Mouse (Mus musculus): Measurements from ENCODE around the gene Nacc2.
A peak's percentile ranks its signal among the peaks of the same experiment; 100 is the strongest.

Nacc2 gene

GRCm38 (mm10) chr2:26061018-26061666 is 61.9 kb downstream of the Nacc2 start:
- no peak for DNase-seq (ENCODE audit: extremely low read depth, insufficient read length, low spot score)

- DNase-seq (ENCODE audit: extremely low read depth, insufficient read length, low spot score), result no peak
These were observed 66.0 kb downstream of the Nacc2 start for GRCm38 (mm10) chr2:26057053-26057452.

- no peak for DNase-seq (ENCODE audit: extremely low read depth, insufficient read length, low spot score)
These were observed 66.8 kb downstream of the Nacc2 start for GRCm38 (mm10) chr2:26056226-26056625.

- DNase-seq (ENCODE audit: extremely low read depth, insufficient read length, low spot score), result no peak
These were observed 67.3 kb downstream of the Nacc2 start for GRCm38 (mm10) chr2:26055747-26056102.

- peak; percentile 50 for DNase-seq (ENCODE audit: extremely low read depth, insufficient read length, low spot score)
These were observed 67.8 kb downstream of the Nacc2 start for GRCm38 (mm10) chr2:26055046-26055746.

- no peak for DNase-seq (ENCODE audit: extremely low read depth, insufficient read length, low spot score)
These were observed 70.2 kb downstream of the Nacc2 start for GRCm38 (mm10) chr2:26052806-26053205.

- no peak for DNase-seq (ENCODE audit: extremely low read depth, insufficient read length, low spot score)
These were observed 74.2 kb downstream of the Nacc2 start for GRCm38 (mm10) chr2:26048816-26049215.

- DNase-seq (ENCODE audit: extremely low read depth, insufficient read length, low spot score), result no peak
These were observed 78.8 kb downstream of the Nacc2 start for GRCm38 (mm10) chr2:26044216-26044615.

GRCm38 (mm10) chr2:26042603-26043002 is 80.4 kb downstream of the Nacc2 start:
- no peak for DNase-seq (ENCODE audit: extremely low read depth, insufficient read length, low spot score)

- no peak for DNase-seq (ENCODE audit: extremely low read depth, insufficient read length, low spot score)
These were observed 81.7 kb downstream of the Nacc2 start for GRCm38 (mm10) chr2:26041163-26041810.

GRCm38 (mm10) chr2:26039951-26040350 is 83.1 kb downstream of the Nacc2 start:
- DNase-seq (ENCODE audit: extremely low read depth, insufficient read length, low spot score), result no peak

GRCm38 (mm10) chr2:26037386-26037785 is 85.6 kb downstream of the Nacc2 start:
- DNase-seq (ENCODE audit: extremely low read depth, insufficient read length, low spot score), result no peak

GRCm38 (mm10) chr2:26034344-26035050 is 88.5 kb downstream of the Nacc2 start:
- no peak for DNase-seq (ENCODE audit: extremely low read depth, insufficient read length, low spot score)

- no peak for DNase-seq (ENCODE audit: extremely low read depth, insufficient read length, low spot score)
These were observed 92.7 kb downstream of the Nacc2 start for GRCm38 (mm10) chr2:26030288-26030687.

GRCm38 (mm10) chr2:26024138-26025075 is 98.6 kb downstream of the Nacc2 start:
- no peak for DNase-seq (ENCODE audit: extremely low read depth, insufficient read length, low spot score)

GRCm38 (mm10) chr2:26022626-26023025 is 100.4 kb downstream of the Nacc2 start:
- no peak for DNase-seq (ENCODE audit: extremely low read depth, insufficient read length, low spot score)

GRCm38 (mm10) chr2:26022258-26022565 is 100.8 kb downstream of the Nacc2 start:
- DNase-seq (ENCODE audit: extremely low read depth, insufficient read length, low spot score), result no peak

- DNase-seq (ENCODE audit: extremely low read depth, insufficient read length, low spot score), result peak; percentile 97
These were observed 101.3 kb downstream of the Nacc2 start, which contains the start of gene Ubac1 for GRCm38 (mm10) chr2:26021561-26022257. TSS of gene Ubac1 (minus strand) at chr2:26021747.

GRCm38 (mm10) chr2:26020714-26021560 is 102.1 kb downstream of the Nacc2 start:
- no peak for DNase-seq (ENCODE audit: extremely low read depth, insufficient read length, low spot score)
